Mouse (Mus musculus) liver, embryonic 14.5 days (tissue): ENCODE measurements around the gene Tmem179b. TPM values are rescaled to one million over a fixed set of nuclear protein-coding genes. Genes with fewer than 3 reads are reported as not detected.
"Not testable (repeated sequence)": the region's sequence is repeated elsewhere in the genome, so short reads cannot be mapped to it uniquely, and the experiment has no call there.

Experiments
- ATAC-seq: fragments of 200-750 bp; cut with Nextera tagmentation; 2 replicates; pipeline ENCODE4 v1.8.0; 2017; ENCODE audit warnings: moderate number of reproducible peaks, mild to moderate bottlenecking, moderate library complexity; ENCODE audit not compliant: insufficient read depth
- DNase-seq, 3 experiments: peaks; one replicate each; pipeline ENCODE4 v3.0.0-alpha.2; 2012 to 2013; ENCODE audit warnings: low read depth in 3 of 3, low spot score in 3 of 3
- H3K27ac ChIP-seq: fragments of 300-500 bp; sonication (generic); 2 replicates; pipeline ENCODE4 v1.5.1; 2014; ENCODE audit warnings: moderate library complexity, mild to moderate bottlenecking, control low read depth, inconsistent platforms
- H3K27me3 ChIP-seq: fragments of 300-500 bp; sonication (generic); 2 replicates; pipeline ENCODE4 v1.6.1; 2014; ENCODE audit warnings: mild to moderate bottlenecking, low read length, moderate library complexity; ENCODE audit not compliant: control insufficient read depth, insufficient read depth
- H3K36me3 ChIP-seq: fragments of 300-500 bp; sonication (generic); replicated peaks from 2 replicates; pipeline ENCODE4 v1.6.1; 2014; ENCODE audit warnings: low read depth; ENCODE audit not compliant: control insufficient read depth, insufficient read depth
- H3K4me1 ChIP-seq, 2 experiments: fragments of 200-500 bp in 1 of 2; fragments of 300-500 bp in 1 of 2; sonication (generic) in 1 of 2; replicated peaks; 2 replicates each; pipeline ENCODE4 v1.6.1; 2012 to 2014; ENCODE audit warnings: antibody characterized with exemption in 1 of 2, inconsistent platforms in 1 of 2, low read length in 1 of 2; ENCODE audit not compliant: control insufficient read depth in 2 of 2, insufficient read depth in 2 of 2
- H3K4me2 ChIP-seq: fragments of 300-500 bp; sonication (generic); 2 replicates; pipeline ENCODE4 v1.6.1; 2014; ENCODE audit warnings: low read depth, mild to moderate bottlenecking, control low read depth, moderate library complexity
- H3K4me3 ChIP-seq, 2 experiments: fragments of 200-500 bp in 1 of 2; fragments of 300-500 bp in 1 of 2; sonication (generic) in 1 of 2; 2 replicates each; pipeline ENCODE4 v1.5.1; 2012 to 2014; ENCODE audit warnings: low read depth in 2 of 2, low read length in 2 of 2, mild to moderate bottlenecking in 2 of 2, control low read depth in 1 of 2, inconsistent platforms in 1 of 2, moderate library complexity in 1 of 2; ENCODE audit not compliant: insufficient read depth in 1 of 2
- H3K9ac ChIP-seq: fragments of 300-500 bp; sonication (generic); replicated peaks from 2 replicates; pipeline ENCODE4 v1.6.1; 2014; ENCODE audit warnings: mild to moderate bottlenecking, control low read depth, moderate library complexity
- H3K9me3 ChIP-seq: fragments of 300-500 bp; sonication (generic); 2 replicates; pipeline ENCODE4 v1.6.1; 2016; ENCODE audit warnings: low read length, mixed read lengths; ENCODE audit not compliant: control insufficient read depth
- CTCF ChIP-seq: IDR thresholded peaks from 2 replicates; pipeline ENCODE4 v1.5.1; 2016; ENCODE audit warnings: antibody characterized with exemption, low read depth, control low read depth
- EP300 ChIP-seq: IDR thresholded peaks from 2 replicates; pipeline ENCODE4 v1.6.1; 2016; ENCODE audit warnings: antibody characterized with exemption, low read depth
- WGBS: fragments of 180-500 bp; shearing (Covaris S2); extraction: QIAGEN DNeasy Blood & Tissue Kit; methylation state at CpG from one replicate; pipeline ENCODE4 v1.1.7; 2014; ENCODE audit not compliant: insufficient replicate concordance; 5-methylcytosine and 5-hydroxymethylcytosine counted together
- polyA plus RNA-seq, 2 experiments: library from polyadenylated mRNA; depleted of rRNA in 1 of 2; stranded (reverse) in 1 of 2; unstranded in 1 of 2; fragments of >200 nt; fragmentation: Nextera tagmentation in 1 of 2; extraction: Ambion mirVana in 1 of 2; gene quantifications; 2 replicates each; pipeline versions ENCODE4 v1.2.1 to v1.2.3; 2012 to 2014

Tmem179b gene
- polyA plus RNA-seq, 2 experiments = 63.0 to 117 TPM

GRCm38 (mm10) chr19:8736160-8736467 lies 38.2 kb downstream of the Tmem179b start:
- TF ChIP-seq EP300 = no peak
- TF ChIP-seq CTCF = no peak
- H3K36me3 ChIP-seq = peaks cover 29% of the 10 kb centered on the region
- H3K9me3 ChIP-seq = no peaks in the 10 kb centered on the region
- peak overlapping the region; percentile 58 for H3K27ac ChIP-seq
- H3K27me3 ChIP-seq = no peaks in the 10 kb centered on the region
- DNase-seq (no peak), ATAC-seq (peak; percentile 55)
- 2% methylated on average over 11 of the region's 11 CpGs for WGBS
- peak overlapping the region; percentile 90 to 98 for H3K4me3 ChIP-seq
- peaks cover 7 to 11% of the 10 kb centered on the region in 2 experiments for H3K4me1 ChIP-seq
- H3K4me2 ChIP-seq = peak overlapping the region; percentile 94
- H3K9ac ChIP-seq = peak overlapping the region; percentile 83

GRCm38 (mm10) chr19:8735389-8736159 lies 38.7 kb downstream of the Tmem179b start, which contains the start of gene Wdr74:
Wdr74 (plus strand) TSS chr19:8735827.
- WGBS = under 1% methylated on average over 32 of the region's 32 CpGs
- H3K9ac ChIP-seq = peak within 1 kb of the TSS; percentile 83
- ATAC-seq = peak; percentile 88
- H3K4me1 ChIP-seq = peaks cover 3 to 6% of the 10 kb centered on the region in 2 experiments; a peak in 3 of 4 replicates
- H3K27me3 ChIP-seq = no peaks in the 10 kb centered on the region
- H3K4me3 ChIP-seq = peak within 1 kb of the TSS; percentile 90 to 98
- H3K36me3 ChIP-seq = peaks cover 26% of the 10 kb centered on the region
- no peaks in the 10 kb centered on the region for H3K9me3 ChIP-seq
- H3K4me2 ChIP-seq = peak within 1 kb of the TSS; percentile 94
- H3K27ac ChIP-seq = peak within 1 kb of the TSS; percentile 58
- TF ChIP-seq EP300 (no peak), CTCF (no peak)
- peak; percentile 76 to 80 (median 79) for DNase-seq

- Histone ChIP-seq H3K4me1 (peaks cover 2 to 5% of the 10 kb centered on the region in 2 experiments; a peak in 2 of 4 replicates), H3K27ac (no peak overlapping the region), H3K4me3 (no peak overlapping the region), H3K27me3 (no peaks in the 10 kb centered on the region), H3K4me2 (no peak overlapping the region), H3K36me3 (peaks cover 15% of the 10 kb centered on the region), H3K9ac (no peak overlapping the region), H3K9me3 (no peaks in the 10 kb centered on the region)
- no peak for TF ChIP-seq CTCF
- TF ChIP-seq EP300 = no peak
- DNase-seq (no peak), ATAC-seq (no peak)
- 28% methylated on average over 3 of the region's 3 CpGs for WGBS
Observed at GRCm38 (mm10) chr19:8734334-8734733, 39.9 kb downstream of the Tmem179b start.

- DNase-seq, H3K27ac ChIP-seq, H3K4me3 ChIP-seq, H3K27me3 ChIP-seq, ATAC-seq, H3K9ac ChIP-seq, H3K9me3 ChIP-seq, H3K4me2 ChIP-seq: not testable (repeated sequence)
- H3K4me1 ChIP-seq = peaks cover 3 to 14% of the 10 kb centered on the region in 2 experiments; a peak in 3 of 4 replicates
- 48% methylated on average over 3 of the region's 3 CpGs for WGBS
- H3K36me3 ChIP-seq = peaks cover 34% of the 10 kb centered on the region
Observed at GRCm38 (mm10) chr19:8728335-8729099, 45.8 kb downstream of the Tmem179b start.

GRCm38 (mm10) chr19:8727495-8728114 lies 46.7 kb downstream of the Tmem179b start:
- Histone ChIP-seq H3K4me2 (no peak overlapping the region), H3K9me3 (no peaks in the 10 kb centered on the region), H3K27ac (peak overlapping the region; percentile 25), H3K9ac (no peak overlapping the region), H3K36me3 (peaks cover 34% of the 10 kb centered on the region), H3K27me3 (no peaks in the 10 kb centered on the region), H3K4me1 (peaks cover 3 to 14% of the 10 kb centered on the region in 2 experiments; a peak in 3 of 4 replicates), H3K4me3 (no peak overlapping the region)
- TF ChIP-seq CTCF (no peak), EP300 (no peak)
- DNase-seq = no peak
- no peak for ATAC-seq
- WGBS = 10% methylated on average over 5 of the region's 5 CpGs
